Mouse (Mus musculus) heart, adult 2 months (tissue): ENCODE measurements around the gene Sap30l.

Source experiments
- CTCF ChIP-seq: fragments of 200-600 bp; IDR thresholded peaks from 2 replicates; pipeline ENCODE4 v1.8.1; 2022; ENCODE audit warnings: antibody characterized with exemption, mild to moderate bottlenecking, moderate library complexity
- EP300 ChIP-seq: fragments of 200-500 bp; IDR thresholded peaks from 2 replicates; pipeline ENCODE4 v1.6.1; 2011; ENCODE audit warnings: low read depth, low read length, control low read depth; ENCODE audit not compliant: insufficient read depth
- POLR2A ChIP-seq: fragments of 200-500 bp; IDR thresholded peaks from 2 replicates; pipeline ENCODE4 v1.6.1; 2011; ENCODE audit warnings: mild to moderate bottlenecking, low read depth, low read length, control low read depth; ENCODE audit not compliant: insufficient read depth

DNA sequence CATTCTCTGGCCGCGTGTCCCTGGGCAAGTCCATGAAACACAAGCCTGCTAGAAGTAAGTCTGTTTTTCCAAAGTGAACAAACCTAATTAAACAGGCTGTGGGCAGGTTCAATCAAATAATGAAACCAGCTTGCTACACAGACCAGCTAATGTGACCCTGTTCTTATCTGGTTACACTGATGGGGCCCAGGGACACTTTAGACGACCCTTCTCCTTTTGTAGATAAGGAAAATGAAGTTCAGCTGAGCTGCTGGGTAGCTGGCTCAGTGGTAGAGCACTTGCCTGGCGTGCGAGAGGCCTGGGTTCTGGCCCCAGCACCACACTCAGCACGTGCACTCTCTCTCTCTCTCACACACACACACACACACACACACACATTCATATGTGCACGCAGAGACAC is 22.3 kb downstream of the Sap30l start:
- TF ChIP-seq CTCF (no peak), EP300 (no peak), POLR2A (no peak)
